Comparison of ENCODE assay signal across 9 mouse cellular contexts in genomic region chr1:182663671-182664070, GRCm38 (mm10).
DNase-seq lines count a peak whose midpoint lies in the region; ATAC-seq and TF ChIP-seq lines count a peak whose summit lies in the region.
"Had no signal": no experiment of that assay in that cellular context is flagged by ENCODE, and none has a peak within 500 bp of the region (broad histone marks: within the 10 kb centered on the region; RNA-seq: fewer than 3 reads in every experiment).

No protein-coding gene starts in this region.

- no peaks in the 10 kb centered on the region for H3K36me3 ChIP-seq in heart, embryonic 10.5 days
- H3K36me3 ChIP-seq in heart, postnatal 0 days (replicated peaks; ENCODE audit: control insufficient read depth, insufficient read depth, low read length), result no peaks in the 10 kb centered on the region
- H3K36me3 ChIP-seq in midbrain, embryonic 14.5 days (ENCODE audit: control insufficient read depth, insufficient read depth, low read length), result no peaks in the 10 kb centered on the region
- H3K36me3 ChIP-seq: G1E had no signal

- no peaks in the 10 kb centered on the region for H3K27me3 ChIP-seq in heart, embryonic 10.5 days (ENCODE audit: insufficient read depth, poor library complexity, severe bottlenecking)
- H3K27me3 ChIP-seq in heart, postnatal 0 days (ENCODE audit: control insufficient read depth, insufficient read depth, low read length), result no peaks in the 10 kb centered on the region
- H3K27me3 ChIP-seq in midbrain, embryonic 14.5 days (ENCODE audit: control insufficient read depth, insufficient read depth, low read length), result no peaks in the 10 kb centered on the region

- H3K9me3 ChIP-seq in heart, embryonic 10.5 days, result no peaks in the 10 kb centered on the region
- H3K9me3 ChIP-seq in heart, postnatal 0 days (replicated peaks; ENCODE audit: control insufficient read depth, low read length), result no peaks in the 10 kb centered on the region
- H3K9me3 ChIP-seq in midbrain, embryonic 14.5 days (ENCODE audit: control insufficient read depth, low read length), result no peaks in the 10 kb centered on the region

- H3K27ac ChIP-seq in heart, embryonic 10.5 days, result no peak overlapping the region
- no peak overlapping the region for H3K27ac ChIP-seq in heart, postnatal 0 days (ENCODE audit: low read depth)
- H3K27ac ChIP-seq in layer of hippocampus, adult 2 months, result no peak overlapping the region
- H3K27ac ChIP-seq in midbrain, embryonic 14.5 days (replicated peaks; ENCODE audit: low read depth, low read length), result no peak overlapping the region

- 65% methylated on average over 11 of the region's 11 CpGs for WGBS in heart, embryonic 10.5 days
- 49% methylated on average over 11 of the region's 11 CpGs for WGBS in heart, postnatal 0 days
- WGBS in midbrain, embryonic 14.5 days, result 33% methylated on average over 11 of the region's 11 CpGs

- TF ChIP-seq CTCF in brain, embryonic 14.5 days (IDR thresholded peaks at IDR 0.05; ENCODE audit: borderline replicate concordance, extremely low read depth, insufficient read depth, insufficient read length), result no peak
- TF ChIP-seq CTCF in heart, postnatal 0 days (IDR thresholded peaks at IDR 0.05; ENCODE audit: low read depth), result no peak
- TF ChIP-seq CTCF in layer of hippocampus, adult 2 months (conservative IDR thresholded peaks at IDR 0.05), result no peak

- H3K9ac ChIP-seq in heart, postnatal 0 days (replicated peaks; ENCODE audit: low read depth, low read length), result no peak overlapping the region
- H3K9ac ChIP-seq in midbrain, embryonic 14.5 days (replicated peaks; ENCODE audit: low read length), result no peak overlapping the region

- DNase-seq in heart, adult 18-20 months, result peak; percentile 49 to 66
- DNase-seq in heart, embryonic 10.5 days (ENCODE audit: low spot score), result no peak
- peak; percentile 83 for DNase-seq in brain, embryonic 14.5 days (ENCODE audit: low read depth)
- peak; percentile 17 for DNase-seq in heart, postnatal 0 days (ENCODE audit: low spot score)
- DNase-seq in layer of hippocampus, adult 2 months (ENCODE audit: low spot score in 2 of 2), result peak; percentile 19 to 48
- DNase-seq in midbrain, embryonic 14.5 days, result peak; percentile 56
- no peak for DNase-seq in natural killer cell, adult 2 months (ENCODE audit: low spot score in 2 of 2)
- no peak for DNase-seq in thymus, postnatal 10 days (ENCODE audit: low spot score in 2 of 2)

- no peak overlapping the region for H3K4me3 ChIP-seq in heart, embryonic 10.5 days
- no peak overlapping the region for H3K4me3 ChIP-seq in heart, postnatal 0 days (ENCODE audit: low read depth, low read length)
- no peak overlapping the region for H3K4me3 ChIP-seq in layer of hippocampus, adult 2 months
- no peak overlapping the region for H3K4me3 ChIP-seq in midbrain, embryonic 14.5 days (replicated peaks; ENCODE audit: low read depth, low read length)

- TF ChIP-seq POLR2A in brain, embryonic 14.5 days (IDR thresholded peaks at IDR 0.05; ENCODE audit: borderline replicate concordance, extremely low read depth, insufficient read depth, insufficient read length, poor library complexity, severe bottlenecking), result no peak

- peaks cover 44% of the 10 kb centered on the region for H3K4me1 ChIP-seq in heart, embryonic 10.5 days
- peaks cover 15% of the 10 kb centered on the region for H3K4me1 ChIP-seq in heart, postnatal 0 days (ENCODE audit: control insufficient read depth, insufficient read depth)
- H3K4me1 ChIP-seq in midbrain, embryonic 14.5 days (ENCODE audit: control insufficient read depth, insufficient read depth, low read length), result peaks cover 15% of the 10 kb centered on the region

- TF ChIP-seq EP300 in heart, postnatal 0 days (IDR thresholded peaks at IDR 0.05; ENCODE audit: low read depth), result no peak

- peak; percentile 60; the same call in 1 of the 2 replicates for ATAC-seq in heart, postnatal 0 days (ENCODE audit: insufficient read depth, low read depth)
- ATAC-seq in midbrain, embryonic 14.5 days (ENCODE audit: low FRiP score, low TSS enrichment), result no peak

- no peak overlapping the region for H3K4me2 ChIP-seq in heart, postnatal 0 days (ENCODE audit: low read depth, low read length)
- H3K4me2 ChIP-seq in midbrain, embryonic 14.5 days (ENCODE audit: low read length), result no peak overlapping the region

Comparison
In these comparisons a context has a peak if more than half of its experiments do, and no peak if none do; other contexts are left out.
1. DNase-seq: peak in heart, adult 18-20 months (2 of 2), brain, embryonic 14.5 days (single experiment), heart, postnatal 0 days (single experiment), layer of hippocampus, adult 2 months (2 of 2) and midbrain, embryonic 14.5 days (single experiment); none in heart, embryonic 10.5 days (single experiment), natural killer cell, adult 2 months (0 of 2) and thymus, postnatal 10 days (0 of 2).